Mouse (Mus musculus) lung, postnatal 0 days (tissue): ENCODE results near the gene Pkig.

Experiments used
- CTCF ChIP-seq: IDR thresholded peaks from 2 replicates; pipeline ENCODE4 v1.5.1; 2016; ENCODE audit warnings: antibody characterized with exemption, mild to moderate bottlenecking
- EP300 ChIP-seq: IDR thresholded peaks from 2 replicates; pipeline ENCODE4 v1.6.1; 2016; ENCODE audit warnings: antibody characterized with exemption, mild to moderate bottlenecking, control low read depth

GRCm38 (mm10) chr2:163617232-163617863 is 40.8 kb upstream of the Pkig start:
- no peak for TF ChIP-seq CTCF
- no peak for TF ChIP-seq EP300
